Mouse (Mus musculus) fat pad, adult 2 months (tissue): Measurements from ENCODE around the gene Edc3.

Experiments
- DNase-seq: peaks from one replicate; pipeline ENCODE4 v3.0.0-alpha.2; 2011; ENCODE audit warnings: low read depth, low spot score; ENCODE audit errors: extremely low read depth

Gene Edc3

GRCm38 (mm10) chr9:57708068-57708719 is at the start of gene Edc3:
Gene Edc3 (plus strand): TSS chr9:57708540.
- no peak for DNase-seq

GRCm38 (mm10) chr9:57658970-57659369 is 49.4 kb upstream of the Edc3 start:
- DNase-seq: no peak

GRCm38 (mm10) chr9:57659774-57660173 is 48.6 kb upstream of the Edc3 start:
- DNase-seq: no peak

GRCm38 (mm10) chr9:57660501-57660900 is 47.8 kb upstream of the Edc3 start:
- DNase-seq: no peak

- DNase-seq: no peak
Measured at GRCm38 (mm10) chr9:57661552-57661951, 46.8 kb upstream of the Edc3 start.

GRCm38 (mm10) chr9:57664616-57665015 is 43.7 kb upstream of the Edc3 start:
- DNase-seq: peak; percentile 80

GRCm38 (mm10) chr9:57666536-57666935 is 41.8 kb upstream of the Edc3 start:
- DNase-seq: no peak

- no peak for DNase-seq
Measured at GRCm38 (mm10) chr9:57667136-57667535, 41.2 kb upstream of the Edc3 start.

- no peak for DNase-seq
Measured at GRCm38 (mm10) chr9:57667817-57668216, 40.5 kb upstream of the Edc3 start.

- DNase-seq: no peak
Measured at GRCm38 (mm10) chr9:57668277-57668676, 40.1 kb upstream of the Edc3 start.

GRCm38 (mm10) chr9:57669566-57669965 is 38.8 kb upstream of the Edc3 start:
- DNase-seq: no peak

- no peak for DNase-seq
Measured at GRCm38 (mm10) chr9:57671037-57671436, 37.3 kb upstream of the Edc3 start.

GRCm38 (mm10) chr9:57671500-57671899 is 36.8 kb upstream of the Edc3 start:
- DNase-seq: no peak

- DNase-seq: no peak
Measured at GRCm38 (mm10) chr9:57681411-57681810, 26.9 kb upstream of the Edc3 start.

GRCm38 (mm10) chr9:57683520-57683919 is 24.8 kb upstream of the Edc3 start, which contains the start of gene Cyp1a2:
Gene Cyp1a2 (minus strand): TSS chr9:57683703.
- DNase-seq: no peak

- DNase-seq: no peak
Measured at GRCm38 (mm10) chr9:57686011-57686410, 22.3 kb upstream of the Edc3 start.

- DNase-seq: no peak
Measured at GRCm38 (mm10) chr9:57687751-57688150, 20.6 kb upstream of the Edc3 start, which contains the start of gene Cyp1a1. Gene Cyp1a1 (plus strand): TSS chr9:57687928.

GRCm38 (mm10) chr9:57688158-57688557 is 20.2 kb upstream of the Edc3 start:
- DNase-seq: no peak

GRCm38 (mm10) chr9:57688606-57689005 is 19.7 kb upstream of the Edc3 start:
- no peak for DNase-seq

GRCm38 (mm10) chr9:57694108-57694507 is 14.2 kb upstream of the Edc3 start:
- no peak for DNase-seq

GRCm38 (mm10) chr9:57696380-57697285 is 11.7 kb upstream of the Edc3 start:
- no peak for DNase-seq

- no peak for DNase-seq
Measured at GRCm38 (mm10) chr9:57697380-57697779, 11.0 kb upstream of the Edc3 start.
